Mouse (Mus musculus): ENCODE results near the gene Wdr90.

DNA sequence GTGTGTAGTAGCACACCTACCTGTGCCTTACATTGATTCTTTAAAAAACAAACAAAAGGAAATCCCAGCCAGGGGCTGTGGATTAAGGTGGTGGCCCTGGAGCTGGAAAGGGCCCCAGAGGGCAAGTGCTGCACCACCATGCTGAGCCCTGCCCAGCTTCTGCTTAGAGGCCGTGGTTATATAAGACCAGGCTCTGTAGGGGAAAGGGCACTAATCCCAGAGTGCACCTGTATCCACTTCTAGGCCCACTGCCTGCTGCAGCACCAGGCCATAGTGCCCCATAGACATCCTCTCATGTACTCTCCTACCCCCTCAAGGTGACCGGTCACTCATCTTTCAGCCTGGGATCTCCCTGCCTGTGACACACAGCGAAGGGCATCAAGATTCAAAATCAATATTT, 4.9 kb upstream of the Wdr90 start:
- TF ChIP-seq HCFC1 (IDR thresholded peaks at IDR 0.05; ENCODE audit: borderline replicate concordance, insufficient read depth, low read length) (no peak), ZNF384 (IDR thresholded peaks at IDR 0.05; ENCODE audit: low read depth, low read length) (no peak), MAFK (IDR thresholded peaks at IDR 0.05; ENCODE audit: insufficient read depth, low read depth, low read length) (no peak), CHD2 (IDR thresholded peaks at IDR 0.05; ENCODE audit: low read depth, low read length) (no peak), ZC3H11A (IDR thresholded peaks at IDR 0.05; ENCODE audit: borderline replicate concordance, low read depth, low read length) (no peak)
